Mouse (Mus musculus): ENCODE results near the gene Zfp738.
"Not testable (repeated sequence)": the region's sequence is repeated elsewhere in the genome, so short reads cannot be mapped to it uniquely, and the experiment has no call there.

DNA sequence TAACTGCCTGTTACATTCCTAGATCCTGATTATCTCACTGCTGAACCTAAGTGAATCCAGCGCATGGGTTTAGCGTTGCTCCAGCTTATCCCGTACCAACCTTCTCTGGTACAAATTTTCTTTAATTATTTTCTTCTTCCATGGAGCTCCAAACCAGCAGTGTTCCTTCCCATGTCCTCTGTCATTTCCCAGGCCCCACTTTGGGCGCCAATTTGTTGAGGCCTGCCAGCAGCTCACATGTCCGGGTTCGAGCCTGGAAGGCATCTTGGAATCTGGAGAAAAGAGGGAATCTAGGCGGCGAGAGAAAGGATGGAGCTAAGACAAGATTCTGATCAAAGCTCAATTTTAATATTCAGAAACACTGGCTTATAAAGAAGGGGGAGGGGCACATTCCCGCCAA lies 47.5 kb upstream of the Zfp738 start:
- not testable (repeated sequence) for TF ChIP-seq MAX (IDR thresholded peaks at IDR 0.05; ENCODE audit: low read depth); POLR2AphosphoS2 (IDR thresholded peaks at IDR 0.05; ENCODE audit: insufficient read length, low read depth); E2F4 (IDR thresholded peaks at IDR 0.05; ENCODE audit: insufficient read depth); MYOG (IDR thresholded peaks at IDR 0.05; ENCODE audit: control insufficient read depth in 1 of 3, insufficient read depth in 1 of 3, insufficient read length in 2 of 3, low read depth in 2 of 3); POLR2A (IDR thresholded peaks at IDR 0.05; ENCODE audit: insufficient read length, low read depth); TCF12 (IDR thresholded peaks at IDR 0.05; ENCODE audit: insufficient read depth, poor library complexity, severe bottlenecking); USF1 (IDR thresholded peaks at IDR 0.05; ENCODE audit: low read depth)

Data from myocyte (in vitro differentiated cells).